Mouse (Mus musculus) heart, embryonic 13.5 days (tissue): Measurements from ENCODE around the gene Golgb1. TPM values are rescaled to one million over a fixed set of nuclear protein-coding genes. Genes with fewer than 3 reads are reported as not detected.

ENCODE experiments used
- ATAC-seq: fragments of 200-750 bp; cut with Nextera tagmentation; 2 replicates; pipeline ENCODE4 v1.8.0; 2017; ENCODE audit warnings: moderate TSS enrichment; ENCODE audit not compliant: insufficient number of reproducible peaks, low FRiP score, low TSS enrichment; ENCODE audit errors: extremely low read depth
- H3K27ac ChIP-seq: fragments of 300-500 bp; sonication (generic); replicated peaks from 2 replicates; pipeline ENCODE4 v1.5.1; 2015; ENCODE audit warnings: moderate library complexity, mild to moderate bottlenecking, inconsistent platforms
- H3K27me3 ChIP-seq: fragments of 300-500 bp; sonication (generic); replicated peaks from 2 replicates; pipeline ENCODE4 v1.6.1; 2015; ENCODE audit warnings: mild to moderate bottlenecking, inconsistent platforms
- H3K36me3 ChIP-seq: fragments of 300-500 bp; sonication (generic); 2 replicates; pipeline ENCODE4 v1.6.1; 2015; ENCODE audit warnings: mild to moderate bottlenecking, inconsistent platforms
- H3K4me1 ChIP-seq: fragments of 300-500 bp; sonication (generic); 2 replicates; pipeline ENCODE4 v1.6.1; 2015; ENCODE audit warnings: inconsistent platforms
- H3K4me2 ChIP-seq: fragments of 300-500 bp; sonication (generic); 2 replicates; pipeline ENCODE4 v1.6.1; 2015; ENCODE audit warnings: inconsistent platforms, mild to moderate bottlenecking, moderate library complexity
- H3K4me3 ChIP-seq: fragments of 300-500 bp; sonication (generic); 2 replicates; pipeline ENCODE4 v1.5.1; 2015; ENCODE audit warnings: moderate library complexity, mild to moderate bottlenecking, inconsistent platforms
- H3K9ac ChIP-seq: fragments of 300-500 bp; sonication (generic); 2 replicates; pipeline ENCODE4 v1.6.1; 2015; ENCODE audit warnings: inconsistent platforms, mild to moderate bottlenecking, moderate library complexity
- H3K9me3 ChIP-seq: fragments of 300-500 bp; sonication (generic); 2 replicates; pipeline ENCODE4 v1.6.1; 2016; ENCODE audit warnings: inconsistent platforms
- WGBS: fragments of 180-500 bp; shearing (Covaris S2); methylation state at CpG from one replicate; pipeline ENCODE4 v1.1.7; 2015; ENCODE audit warnings: mixed read lengths; 5-methylcytosine and 5-hydroxymethylcytosine counted together
- polyA plus RNA-seq: library from polyadenylated mRNA; unstranded; fragments of >200 nt; fragmentation: Nextera tagmentation; extraction: Ambion mirVana; gene quantifications from 2 replicates; pipeline ENCODE4 v1.2.1, GENCODE M21; 2015

Golgb1 gene
- polyA plus RNA-seq, 1 experiment from 2014 or later: 64.3 TPM

DNA sequence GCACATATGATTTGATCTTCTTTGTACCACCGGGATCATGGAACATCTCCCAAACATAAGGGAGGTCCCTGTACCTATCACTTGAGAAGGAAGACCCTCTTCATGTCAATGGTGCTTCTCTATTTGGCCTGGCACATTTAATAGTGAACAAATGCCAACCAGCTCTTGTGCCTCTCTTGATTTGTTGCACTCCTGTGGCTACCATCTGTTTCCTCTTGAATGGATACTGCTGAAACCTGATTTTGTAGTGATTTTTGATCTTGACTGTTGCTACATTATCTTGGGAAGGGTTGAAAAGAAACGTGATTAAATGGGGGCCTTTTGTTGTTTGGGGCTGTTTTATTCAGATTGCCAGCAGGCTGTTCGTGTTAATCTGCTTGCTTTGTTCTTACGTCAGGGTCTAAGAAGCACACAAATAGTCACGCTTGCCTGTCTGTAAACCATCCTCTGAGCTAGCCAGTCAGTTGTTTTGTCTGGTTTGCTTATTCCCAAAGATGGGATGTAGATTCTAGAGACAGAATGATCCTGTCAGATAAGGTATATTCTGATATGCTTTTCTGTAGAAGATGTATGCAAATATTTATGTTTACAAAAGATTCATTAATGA lies 7.9 kb downstream of the Golgb1 start:
- Histone ChIP-seq H3K27ac (no peak overlapping the region), H3K4me2 (no peak overlapping the region), H3K27me3 (no peaks in the 10 kb centered on the region), H3K4me1 (peaks cover 15% of the 10 kb centered on the region), H3K4me3 (no peak overlapping the region), H3K9ac (no peak overlapping the region), H3K36me3 (peaks cover 29% of the 10 kb centered on the region), H3K9me3 (no peaks in the 10 kb centered on the region)
- no peak for ATAC-seq
- WGBS: 69% methylated on average over 5 of the region's 5 CpGs

DNA sequence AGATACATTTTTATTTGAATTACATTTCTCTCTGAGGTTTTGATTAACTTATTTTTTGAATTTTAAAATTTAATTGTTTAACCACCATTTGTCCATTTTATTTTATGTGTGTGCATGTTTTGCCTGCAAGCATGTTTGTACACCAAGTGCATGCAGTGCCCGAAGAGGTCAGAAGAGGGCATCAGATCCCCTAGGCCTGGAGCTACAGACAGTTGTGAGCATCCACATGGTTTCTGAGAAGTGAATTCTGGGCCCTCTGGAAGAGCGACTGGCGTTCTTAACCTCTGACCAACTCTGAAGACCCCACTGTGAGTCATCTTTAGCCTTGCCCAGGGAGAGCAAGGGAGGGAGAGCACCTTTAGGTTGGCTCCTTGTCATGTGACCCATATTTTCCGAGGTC lies 9.9 kb downstream of the Golgb1 start:
- WGBS: 87% methylated on average over 4 of the region's 4 CpGs
- Histone ChIP-seq H3K36me3 (peaks cover 45% of the 10 kb centered on the region), H3K4me1 (peaks cover under 1% of the 10 kb centered on the region; the same call in 1 of the 2 replicates), H3K4me3 (no peak overlapping the region), H3K9me3 (no peaks in the 10 kb centered on the region), H3K27ac (no peak overlapping the region), H3K27me3 (no peaks in the 10 kb centered on the region), H3K4me2 (no peak overlapping the region), H3K9ac (no peak overlapping the region)
- ATAC-seq: no peak; the same call in 1 of the 2 replicates

DNA sequence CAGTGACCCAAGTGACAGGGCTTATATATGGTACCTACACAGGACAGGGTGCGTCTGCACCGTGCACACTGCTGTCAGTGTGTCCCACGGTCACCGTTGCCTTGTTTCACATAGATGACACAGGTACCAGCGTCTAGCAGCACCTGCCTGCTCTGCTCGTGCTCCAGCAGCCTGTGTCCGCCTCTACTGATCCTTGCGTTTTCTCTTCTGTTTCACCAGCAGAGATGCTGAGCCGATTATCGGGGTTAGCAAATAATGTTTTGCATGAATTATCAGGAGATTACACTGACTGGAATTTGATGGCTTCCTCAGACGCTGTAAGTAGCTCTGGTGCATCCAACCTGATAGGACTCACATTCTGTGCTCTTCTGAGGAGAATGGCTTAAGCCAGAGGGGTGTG lies 11.0 kb downstream of the Golgb1 start:
- Histone ChIP-seq H3K9ac (no peak overlapping the region), H3K27ac (no peak overlapping the region), H3K27me3 (no peaks in the 10 kb centered on the region), H3K9me3 (no peaks in the 10 kb centered on the region), H3K4me3 (no peak overlapping the region), H3K36me3 (peaks cover 54% of the 10 kb centered on the region), H3K4me2 (no peak overlapping the region), H3K4me1 (no peaks in the 10 kb centered on the region)
- WGBS: 90% methylated on average over 11 of the region's 11 CpGs
- ATAC-seq: no peak

DNA sequence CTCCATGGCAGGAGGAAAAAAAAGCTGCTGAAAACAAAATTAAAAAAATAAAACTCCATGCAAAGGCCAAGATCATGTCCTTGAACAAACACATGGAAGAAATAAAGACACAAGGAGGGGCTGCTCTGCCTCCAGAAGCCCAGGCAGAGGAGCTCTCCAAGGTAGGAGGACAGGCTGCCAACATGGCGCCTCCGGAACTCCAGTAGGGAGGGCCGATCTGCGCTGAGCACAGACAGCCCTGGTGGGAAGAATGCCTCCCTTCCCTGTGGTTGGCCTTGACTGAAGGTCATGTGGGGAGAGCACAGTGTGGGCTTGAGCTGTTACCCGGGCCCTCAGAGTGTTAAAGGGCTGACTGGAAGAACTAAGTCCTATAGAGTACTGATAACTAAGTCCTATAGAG lies 12.6 kb downstream of the Golgb1 start:
- no peaks in the 10 kb centered on the region for H3K27me3 ChIP-seq
- H3K27ac ChIP-seq: no peak overlapping the region
- ATAC-seq: no peak
- 76% methylated on average over 5 of the region's 5 CpGs for WGBS
- no peak overlapping the region for H3K4me3 ChIP-seq
- H3K9me3 ChIP-seq: no peaks in the 10 kb centered on the region
- no peak overlapping the region for H3K9ac ChIP-seq
- no peaks in the 10 kb centered on the region for H3K4me1 ChIP-seq
- peaks cover 69% of the 10 kb centered on the region for H3K36me3 ChIP-seq
- no peak overlapping the region for H3K4me2 ChIP-seq

DNA sequence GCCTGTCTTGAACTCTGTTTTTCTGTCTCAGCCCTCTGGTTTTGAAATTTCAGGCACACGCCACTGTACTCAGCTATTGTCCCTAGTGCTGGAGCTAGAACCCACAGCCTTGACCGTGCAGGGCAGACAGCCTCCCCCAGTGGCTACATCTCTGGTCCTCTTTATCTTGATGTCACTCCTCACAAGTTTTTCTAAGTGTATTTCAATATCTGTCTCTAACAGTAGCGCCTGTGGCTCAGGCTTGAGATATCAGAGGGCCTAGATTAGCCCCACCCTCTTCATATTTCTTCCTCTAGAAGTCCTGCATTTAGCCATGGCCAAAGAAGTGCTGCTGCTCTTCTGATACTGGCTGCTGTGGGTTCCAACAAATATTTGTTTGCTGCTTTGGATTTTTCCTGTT lies 15.6 kb downstream of the Golgb1 start:
- peaks cover 93% of the 10 kb centered on the region for H3K36me3 ChIP-seq
- H3K4me1 ChIP-seq: no peaks in the 10 kb centered on the region
- H3K4me2 ChIP-seq: no peak overlapping the region
- 78% methylated on average over 3 of the region's 3 CpGs for WGBS
- no peaks in the 10 kb centered on the region for H3K9me3 ChIP-seq
- no peak overlapping the region for H3K27ac ChIP-seq
- ATAC-seq: 0 out of 2 replicates have a peak, but pooled peaks have one; percentile 37
- H3K9ac ChIP-seq: no peak overlapping the region
- no peaks in the 10 kb centered on the region for H3K27me3 ChIP-seq
- H3K4me3 ChIP-seq: no peak overlapping the region

DNA sequence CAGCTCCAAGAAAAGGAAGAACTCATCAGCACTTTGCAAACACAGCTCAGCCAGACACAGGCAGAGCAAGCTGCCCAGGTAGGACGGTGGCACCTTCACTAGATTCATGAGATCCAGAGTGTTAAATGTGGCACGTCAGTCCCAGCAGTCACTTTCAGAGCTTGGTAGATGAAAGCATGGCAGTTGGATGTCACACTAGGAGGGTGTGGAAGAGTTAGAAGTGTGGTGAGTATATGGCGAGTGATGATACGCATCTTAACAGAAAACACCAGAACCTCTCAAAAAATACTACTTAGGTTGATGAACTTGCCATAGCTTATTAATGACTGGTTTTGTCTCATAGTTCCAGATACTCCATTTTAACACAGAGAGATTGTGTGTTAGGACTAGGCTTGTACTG lies 16.5 kb downstream of the Golgb1 start:
- 91% methylated on average over 4 of the region's 4 CpGs for WGBS
- H3K4me1 ChIP-seq: no peaks in the 10 kb centered on the region
- no peaks in the 10 kb centered on the region for H3K27me3 ChIP-seq
- H3K9ac ChIP-seq: no peak overlapping the region
- no peak for ATAC-seq
- no peak overlapping the region for H3K4me3 ChIP-seq
- peaks cover 93% of the 10 kb centered on the region for H3K36me3 ChIP-seq
- H3K9me3 ChIP-seq: no peaks in the 10 kb centered on the region
- H3K4me2 ChIP-seq: no peak overlapping the region
- H3K27ac ChIP-seq: no peak overlapping the region

DNA sequence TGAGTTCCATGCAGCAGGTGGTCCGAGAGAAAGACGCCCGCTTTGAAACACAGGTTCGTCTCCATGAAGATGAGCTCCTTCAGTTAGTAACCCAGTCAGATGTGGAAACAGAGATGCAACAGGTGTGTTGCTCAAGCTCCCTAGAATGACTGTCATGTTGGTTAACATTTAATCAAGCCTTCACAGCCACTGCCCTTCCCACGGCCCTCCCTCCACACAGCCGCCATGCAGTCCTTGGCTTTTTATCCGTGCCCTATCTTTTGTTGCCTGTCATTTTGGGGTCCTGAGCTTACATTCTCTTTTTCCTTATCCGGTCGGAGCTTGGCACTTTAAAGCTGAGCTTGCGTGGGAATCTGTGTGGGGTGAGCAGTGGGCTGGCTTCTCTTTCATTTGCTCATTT lies 18.4 kb downstream of the Golgb1 start:
- no peak for ATAC-seq
- 88% methylated on average over 10 of the region's 10 CpGs for WGBS
- Histone ChIP-seq H3K36me3 (peaks cover 93% of the 10 kb centered on the region), H3K27me3 (no peaks in the 10 kb centered on the region), H3K9me3 (no peaks in the 10 kb centered on the region), H3K27ac (no peak overlapping the region), H3K4me3 (no peak overlapping the region), H3K4me2 (no peak overlapping the region), H3K4me1 (no peaks in the 10 kb centered on the region), H3K9ac (no peak overlapping the region)

DNA sequence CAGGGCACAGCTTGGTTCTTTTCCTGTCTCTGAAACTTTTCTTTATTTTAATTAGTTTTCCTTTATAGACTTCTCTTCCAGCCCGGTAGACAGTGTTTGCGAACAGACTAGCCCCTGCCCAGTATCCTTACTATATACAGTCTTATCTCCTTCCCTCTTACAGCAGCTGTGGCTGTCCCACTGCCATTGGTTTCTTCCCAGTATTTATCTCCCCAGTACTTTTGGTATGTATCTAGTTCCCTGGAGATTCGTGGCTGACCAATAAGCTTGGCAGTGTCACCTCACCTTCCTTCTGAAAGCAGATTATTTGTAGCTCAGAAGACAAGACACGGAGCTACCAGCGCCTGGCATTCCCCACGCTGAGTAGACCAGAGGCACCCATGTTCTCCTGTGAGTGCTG lies 21.8 kb downstream of the Golgb1 start:
- H3K27ac ChIP-seq: no peak overlapping the region
- no peaks in the 10 kb centered on the region for H3K9me3 ChIP-seq
- 63% methylated on average over 6 of the region's 6 CpGs for WGBS
- ATAC-seq: no peak
- peaks cover 100% of the 10 kb centered on the region for H3K36me3 ChIP-seq
- no peak overlapping the region for H3K9ac ChIP-seq
- H3K4me3 ChIP-seq: no peak overlapping the region
- no peaks in the 10 kb centered on the region for H3K4me1 ChIP-seq
- no peak overlapping the region for H3K4me2 ChIP-seq
- no peaks in the 10 kb centered on the region for H3K27me3 ChIP-seq

DNA sequence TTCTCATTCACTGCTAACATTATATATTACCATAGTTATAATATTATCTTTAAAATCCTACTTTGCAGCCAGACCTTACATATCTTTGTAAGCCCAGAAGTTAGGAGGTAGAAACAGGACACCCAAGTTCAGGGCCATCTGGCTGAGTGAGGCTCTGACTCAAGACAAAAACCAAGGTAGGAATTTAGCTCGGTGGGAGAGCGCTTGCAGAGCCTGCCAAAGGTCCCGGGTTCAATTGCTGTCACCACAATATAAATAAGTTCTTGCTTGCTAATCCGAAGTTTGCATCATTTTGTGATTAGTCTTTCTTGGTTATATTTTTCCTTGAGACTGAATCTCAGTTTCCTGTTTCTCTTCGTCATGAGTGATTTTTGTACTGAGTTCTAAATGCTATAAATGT lies 28.2 kb downstream of the Golgb1 start:
- Histone ChIP-seq H3K9me3 (no peaks in the 10 kb centered on the region), H3K4me1 (no peaks in the 10 kb centered on the region), H3K36me3 (peaks cover 90% of the 10 kb centered on the region), H3K9ac (no peak overlapping the region), H3K4me3 (no peak overlapping the region), H3K27me3 (no peaks in the 10 kb centered on the region), H3K27ac (no peak overlapping the region), H3K4me2 (no peak overlapping the region)
- 86% methylated on average over 5 of the region's 5 CpGs for WGBS
- ATAC-seq: no peak

DNA sequence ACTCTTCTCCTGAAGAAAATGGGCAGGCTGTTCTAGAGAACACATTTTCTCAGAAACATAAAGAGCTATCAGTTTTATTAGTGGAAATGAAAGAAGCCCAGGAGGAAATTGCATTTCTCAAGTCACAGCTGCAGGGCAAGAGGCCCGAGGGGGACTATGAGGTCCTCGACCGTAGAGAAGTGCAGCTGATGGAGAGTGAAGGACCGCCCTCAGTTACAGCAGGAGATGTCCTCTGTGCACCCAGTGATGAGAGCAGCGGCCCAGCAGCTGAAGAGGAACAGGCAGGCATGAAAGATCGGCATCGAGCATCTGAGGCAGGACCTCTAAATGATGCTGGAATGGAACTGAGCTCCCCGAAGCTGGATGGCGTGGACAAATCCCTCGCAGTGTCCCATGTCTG lies 37.0 kb downstream of the Golgb1 start:
- Histone ChIP-seq H3K4me1 (peaks cover 5% of the 10 kb centered on the region; the same call in 1 of the 2 replicates), H3K36me3 (peaks cover 87% of the 10 kb centered on the region), H3K4me2 (no peak overlapping the region), H3K9me3 (no peaks in the 10 kb centered on the region), H3K4me3 (no peak overlapping the region), H3K27ac (no peak overlapping the region), H3K27me3 (no peaks in the 10 kb centered on the region), H3K9ac (no peak overlapping the region)
- WGBS: 86% methylated on average over 10 of the region's 10 CpGs
- no peak for ATAC-seq

DNA sequence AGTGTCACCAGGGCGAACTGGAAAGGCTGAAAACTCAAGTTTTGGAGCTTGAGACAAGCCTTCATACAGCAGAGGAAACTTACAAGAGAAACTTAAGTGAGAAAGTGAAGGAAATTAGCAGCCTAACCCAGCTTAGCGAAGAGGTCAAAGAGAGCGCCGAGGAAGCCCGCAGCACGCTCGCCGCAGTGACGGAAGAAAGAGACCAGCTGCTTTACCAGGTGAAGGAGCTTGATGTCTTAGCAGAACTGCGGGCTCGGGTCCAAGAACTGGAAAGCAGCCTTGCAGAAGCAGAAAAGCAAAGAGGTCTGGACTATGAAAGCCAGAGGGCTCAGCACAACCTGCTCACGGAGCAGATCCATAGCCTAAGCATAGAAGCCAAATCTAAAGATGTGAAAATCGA lies 37.4 kb downstream of the Golgb1 start:
- no peak overlapping the region for H3K9ac ChIP-seq
- peaks cover 5% of the 10 kb centered on the region; the same call in 1 of the 2 replicates for H3K4me1 ChIP-seq
- 88% methylated on average over 13 of the region's 13 CpGs for WGBS
- no peaks in the 10 kb centered on the region for H3K27me3 ChIP-seq
- peaks cover 88% of the 10 kb centered on the region for H3K36me3 ChIP-seq
- no peak for ATAC-seq
- no peak overlapping the region for H3K4me3 ChIP-seq
- H3K9me3 ChIP-seq: no peaks in the 10 kb centered on the region
- H3K27ac ChIP-seq: no peak overlapping the region
- H3K4me2 ChIP-seq: no peak overlapping the region

DNA sequence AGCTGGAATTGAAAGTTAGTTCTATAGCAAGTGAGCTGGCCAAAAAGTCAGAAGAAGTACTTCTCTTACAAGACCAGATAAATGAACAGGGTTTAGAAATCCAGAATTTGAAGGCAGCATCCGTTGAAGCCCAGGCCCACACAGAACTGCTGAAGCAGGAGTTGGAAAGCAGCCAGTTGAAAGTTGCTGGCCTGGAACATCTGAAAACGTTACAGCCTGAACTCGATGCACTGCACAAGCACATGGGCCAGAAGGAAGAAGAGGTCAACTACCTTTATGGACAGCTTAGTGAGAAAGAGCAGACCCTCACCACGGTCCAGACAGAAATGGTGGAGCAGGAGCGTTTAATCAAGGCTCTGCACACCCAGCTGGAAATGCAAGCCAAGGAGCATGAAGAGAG lies 39.3 kb downstream of the Golgb1 start:
- H3K9me3 ChIP-seq: no peaks in the 10 kb centered on the region
- H3K9ac ChIP-seq: no peak overlapping the region
- no peaks in the 10 kb centered on the region for H3K27me3 ChIP-seq
- no peak overlapping the region for H3K4me3 ChIP-seq
- WGBS: 82% methylated on average over 5 of the region's 5 CpGs
- peaks cover 92% of the 10 kb centered on the region for H3K36me3 ChIP-seq
- H3K27ac ChIP-seq: no peak overlapping the region
- ATAC-seq: no peak
- H3K4me1 ChIP-seq: no peaks in the 10 kb centered on the region
- no peak overlapping the region for H3K4me2 ChIP-seq
